Mouse (Mus musculus) urinary bladder, postnatal 10 days (tissue): ENCODE data around the gene Cd302.

Source experiments
- DNase-seq: peaks from one replicate; pipeline ENCODE4 v3.0.0; 2022; ENCODE audit warnings: low spot score

The Cd302 gene

GRCm38 (mm10) chr2:60253506-60253905 lies 30.8 kb downstream of the Cd302 start:
- DNase-seq, result no peak

GRCm38 (mm10) chr2:60252782-60253181 lies 31.5 kb downstream of the Cd302 start:
- DNase-seq, result no peak

GRCm38 (mm10) chr2:60234506-60234905 lies 49.8 kb downstream of the Cd302 start:
- no peak for DNase-seq

- DNase-seq, result no peak
These were observed 51.1 kb downstream of the Cd302 start for GRCm38 (mm10) chr2:60233147-60233546.

DNA sequence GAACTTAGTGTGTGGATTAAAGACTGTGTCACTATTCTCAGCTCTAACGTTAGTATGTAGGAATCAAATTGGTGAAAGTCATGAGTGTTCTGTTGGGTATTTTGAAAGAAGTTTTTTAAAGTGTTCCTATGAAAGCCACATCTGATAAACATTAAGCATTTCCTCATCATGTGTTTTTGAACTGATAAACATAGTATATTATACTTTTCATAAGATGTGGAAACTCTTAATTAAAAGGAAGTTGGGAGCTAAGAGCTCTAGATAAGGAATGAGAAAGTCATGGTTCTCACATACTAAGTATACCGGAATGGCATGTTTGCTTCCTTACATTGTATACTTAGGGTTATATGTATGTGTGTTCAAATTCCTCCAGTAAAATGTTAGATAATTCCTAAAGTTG lies 53.9 kb downstream of the Cd302 start:
- no peak for DNase-seq

DNA sequence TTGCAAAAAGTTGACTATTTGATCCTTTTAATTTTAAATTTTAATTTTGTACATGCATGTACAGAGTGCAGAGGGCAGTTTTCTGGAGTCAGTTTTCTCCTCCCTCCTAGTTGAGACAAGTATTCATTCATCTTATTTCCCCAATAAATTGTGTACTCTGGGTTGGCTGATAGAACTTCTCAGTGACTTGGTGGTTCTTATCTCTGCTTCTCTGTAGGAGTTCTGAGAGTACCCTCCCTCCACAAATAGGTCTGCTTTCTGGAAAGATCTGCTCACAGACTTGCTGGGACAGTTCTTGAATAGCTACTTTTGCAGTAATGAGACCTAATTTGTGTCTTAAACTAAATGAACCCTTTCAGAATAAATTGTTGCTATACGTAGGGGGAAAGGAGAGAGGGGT lies 55.8 kb downstream of the Cd302 start:
- no peak for DNase-seq

GRCm38 (mm10) chr2:60223489-60223888 lies 60.8 kb downstream of the Cd302 start:
- no peak for DNase-seq

- DNase-seq, result no peak
These were observed 62.3 kb downstream of the Cd302 start for GRCm38 (mm10) chr2:60221954-60222353.

- DNase-seq, result no peak
These were observed 63.1 kb downstream of the Cd302 start for GRCm38 (mm10) chr2:60221236-60221635.

DNA sequence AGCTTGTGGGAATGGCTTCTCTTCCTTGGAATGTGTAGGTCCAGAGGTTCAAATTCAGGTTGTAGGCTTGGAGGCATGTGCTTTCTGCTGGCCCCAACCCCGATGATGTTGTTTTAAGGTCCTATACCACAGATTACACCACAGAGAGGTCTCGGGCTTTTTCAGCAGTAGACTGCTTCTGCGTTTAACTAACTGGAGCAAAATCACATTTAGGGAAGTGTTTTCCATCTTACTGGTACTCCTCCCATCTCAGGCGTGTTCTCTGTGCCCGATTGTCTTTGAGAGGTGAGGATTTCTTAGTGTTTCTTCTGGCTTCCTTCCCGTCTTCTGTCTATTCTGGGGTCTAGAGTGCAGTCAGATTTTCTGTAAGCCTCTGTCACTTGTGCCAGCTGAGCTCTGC lies 66.7 kb downstream of the Cd302 start:
- no peak for DNase-seq

DNA sequence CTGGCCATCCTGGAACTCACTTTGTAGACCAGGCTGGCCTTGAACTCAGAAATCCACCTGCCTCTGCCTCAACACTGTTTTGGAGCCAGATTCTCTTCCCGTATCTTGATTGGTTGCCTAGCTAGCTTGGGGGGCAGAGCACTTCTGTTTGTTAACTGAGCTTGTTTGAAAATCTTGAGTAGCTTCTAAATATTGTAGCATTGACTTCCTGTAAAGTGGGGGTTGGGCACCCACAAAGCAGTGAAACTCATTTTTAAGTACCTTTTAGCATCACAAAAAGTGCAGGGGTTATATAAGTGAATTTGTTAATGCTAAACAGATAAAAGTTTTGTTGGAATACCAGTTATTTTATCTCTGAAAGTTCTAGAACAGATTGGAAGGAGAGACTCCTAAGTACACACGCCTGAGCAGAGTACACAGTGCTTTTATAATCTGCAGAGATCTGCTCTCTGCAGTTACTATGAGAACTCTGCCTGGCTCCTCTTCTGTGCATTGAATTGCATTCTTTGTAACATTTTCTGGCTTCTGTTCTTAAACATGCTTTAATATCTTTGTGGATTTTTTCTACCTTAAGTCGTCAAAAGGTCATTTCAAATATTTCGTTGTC lies 67.6 kb downstream of the Cd302 start:
- no peak for DNase-seq

- no peak for DNase-seq
These were observed 69.6 kb downstream of the Cd302 start for GRCm38 (mm10) chr2:60214683-60215082.

GRCm38 (mm10) chr2:60212488-60212887 lies 71.8 kb downstream of the Cd302 start:
- no peak for DNase-seq

GRCm38 (mm10) chr2:60210821-60211220 lies 73.5 kb downstream of the Cd302 start:
- DNase-seq, result no peak

- peak; percentile 32 for DNase-seq
These were observed 74.3 kb downstream of the Cd302 start, which contains the start of the genes Baz2b and March7 for GRCm38 (mm10) chr2:60209703-60210651. TSS of gene Baz2b (minus strand) at chr2:60209839. TSS of gene March7 (plus strand) at chr2:60209887.

DNA sequence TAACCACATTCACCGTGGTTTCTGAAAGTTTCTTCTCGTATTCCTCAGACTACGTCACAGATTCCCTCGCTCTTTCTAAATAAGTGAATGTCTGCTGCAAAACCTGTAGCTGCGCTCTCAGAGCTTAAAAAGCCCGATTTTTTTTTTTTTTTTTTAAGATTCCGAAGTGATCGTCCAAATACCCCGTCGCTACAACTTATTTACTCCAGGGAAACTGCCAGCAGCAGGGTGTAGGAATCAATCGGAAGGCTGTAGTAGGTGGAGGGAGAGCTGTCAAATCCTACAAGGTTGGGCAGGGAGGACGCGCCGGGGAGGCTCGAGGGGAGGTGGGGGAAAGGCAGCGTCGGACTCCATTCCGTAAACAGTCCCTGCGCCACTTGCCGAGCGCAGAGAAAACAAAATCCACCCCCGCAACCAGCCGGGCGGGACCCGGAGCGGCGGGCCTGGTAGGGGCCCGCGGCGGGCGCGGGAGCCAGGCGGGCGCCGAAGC lies 75.1 kb downstream of the Cd302 start:
- no peak for DNase-seq

GRCm38 (mm10) chr2:60205795-60206194 lies 78.5 kb downstream of the Cd302 start:
- no peak for DNase-seq

DNA sequence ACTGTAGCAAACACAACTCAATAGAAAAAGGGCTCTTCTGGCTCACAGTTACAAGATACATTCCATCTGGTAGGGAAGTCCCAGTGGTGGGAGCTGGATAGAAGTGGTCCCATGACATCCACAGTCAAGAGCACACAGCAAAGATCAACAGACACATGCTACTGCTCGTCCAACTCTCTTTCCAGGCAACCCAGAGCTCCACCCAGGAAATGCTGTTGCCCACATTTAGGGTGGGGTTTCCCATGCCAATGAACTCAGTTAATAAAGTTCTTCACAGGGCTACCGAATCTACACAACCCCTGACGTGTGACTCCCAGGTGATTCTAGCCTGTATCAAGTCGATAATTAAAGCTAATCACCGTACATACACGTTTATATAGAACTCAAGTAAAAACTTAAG lies 80.1 kb downstream of the Cd302 start:
- no peak for DNase-seq

GRCm38 (mm10) chr2:60203733-60204132 lies 80.6 kb downstream of the Cd302 start:
- no peak for DNase-seq

DNA sequence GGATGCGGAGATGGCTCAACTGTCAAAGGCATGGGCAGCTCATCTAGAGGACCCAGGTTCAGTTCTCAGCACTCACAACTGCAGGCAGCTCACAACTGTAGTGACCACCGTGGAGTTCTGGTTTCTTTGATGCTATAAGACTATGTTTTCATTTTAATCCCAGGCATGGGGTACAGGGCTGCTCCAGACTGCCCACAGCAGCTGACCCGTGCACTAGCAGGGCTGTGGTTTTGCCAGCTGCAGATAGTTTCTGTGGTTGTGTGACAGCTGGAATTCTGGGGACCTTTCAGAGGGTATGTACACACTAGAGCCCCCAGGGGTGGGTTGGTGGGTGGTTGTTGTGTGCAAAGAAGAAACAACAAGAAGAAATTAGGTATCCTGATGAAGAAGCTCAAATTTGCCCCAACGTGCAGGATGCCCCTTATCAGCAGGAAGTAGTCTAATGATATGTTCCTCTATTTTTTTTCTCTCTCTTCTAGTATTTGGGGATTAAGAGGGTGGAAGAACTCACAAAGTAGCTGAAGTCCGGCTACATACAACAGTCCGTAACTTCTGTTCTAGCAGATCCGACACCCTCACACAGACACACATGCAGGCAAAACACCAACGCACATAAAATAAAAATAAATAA lies 81.3 kb downstream of the Cd302 start:
- no peak for DNase-seq
